Mouse (Mus musculus) neural tube, embryonic 12.5 days (tissue): ENCODE measurements around the gene Mmp17. TPM values are rescaled to one million over a fixed set of nuclear protein-coding genes. Genes with fewer than 3 reads are reported as not detected.

Experiments used
- ATAC-seq: fragments of 200-750 bp; cut with Nextera tagmentation; 2 replicates; pipeline ENCODE4 v1.8.0; 2017; ENCODE audit warnings: low read depth, mild to moderate bottlenecking, moderate TSS enrichment, moderate library complexity; ENCODE audit not compliant: low FRiP score
- H3K27ac ChIP-seq: fragments of 300-500 bp; sonication (generic); 2 replicates; pipeline ENCODE4 v1.5.1; 2016
- H3K27me3 ChIP-seq: fragments of 300-500 bp; sonication (generic); replicated peaks from 2 replicates; pipeline ENCODE4 v1.6.1; 2016; ENCODE audit warnings: mild to moderate bottlenecking
- H3K36me3 ChIP-seq: fragments of 300-500 bp; sonication (generic); 2 replicates; pipeline ENCODE4 v1.6.1; 2016; ENCODE audit warnings: mild to moderate bottlenecking
- H3K4me1 ChIP-seq: fragments of 300-500 bp; sonication (generic); 2 replicates; pipeline ENCODE4 v1.6.1; 2016
- H3K4me2 ChIP-seq: fragments of 300-500 bp; sonication (generic); replicated peaks from 2 replicates; pipeline ENCODE4 v1.6.1; 2016; ENCODE audit warnings: mild to moderate bottlenecking
- H3K4me3 ChIP-seq: fragments of 300-500 bp; sonication (generic); 2 replicates; pipeline ENCODE4 v1.5.1; 2016
- H3K9ac ChIP-seq: fragments of 300-500 bp; sonication (generic); 2 replicates; pipeline ENCODE4 v1.6.1; 2016; ENCODE audit warnings: mild to moderate bottlenecking
- H3K9me3 ChIP-seq: fragments of 300-500 bp; sonication (generic); 2 replicates; pipeline ENCODE4 v1.6.1; 2016; ENCODE audit warnings: mild to moderate bottlenecking
- WGBS: fragments of 180-500 bp; shearing (Covaris S2); methylation state at CpG from one replicate; pipeline ENCODE4 v1.1.7; 2016; 5-methylcytosine and 5-hydroxymethylcytosine counted together
- polyA plus RNA-seq: library from polyadenylated mRNA; unstranded; fragments of >200 nt; fragmentation: Nextera tagmentation; extraction: Ambion mirVana; gene quantifications from 2 replicates; pipeline ENCODE4 v1.2.1, GENCODE M21; 2016

The Mmp17 gene
- polyA plus RNA-seq, 1 experiment from 2014 or later = 6.7 TPM

DNA sequence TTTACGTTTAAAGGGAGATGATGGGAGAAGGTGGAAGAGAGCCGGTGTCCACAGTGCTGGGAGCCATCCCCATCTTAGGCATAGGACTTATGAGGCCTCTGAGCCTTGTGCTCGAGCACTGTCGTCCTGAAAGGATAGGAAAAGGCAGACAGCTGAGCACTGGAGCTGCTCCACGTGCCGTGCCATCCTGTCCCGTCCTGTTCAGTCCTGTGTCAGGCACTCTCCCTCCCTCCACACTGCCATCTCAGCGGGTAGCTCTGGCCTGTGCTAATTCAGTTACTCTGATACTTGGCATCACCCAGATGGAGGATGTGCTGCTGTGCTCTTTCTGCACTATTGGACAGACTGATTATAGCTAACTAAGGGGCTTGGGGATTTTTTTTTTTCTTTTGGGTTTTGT is 21.6 kb upstream of the Mmp17 start:
- Histone ChIP-seq H3K4me3 (no peak overlapping the region), H3K9ac (no peak overlapping the region), H3K4me1 (no peaks in the 10 kb centered on the region), H3K4me2 (no peak overlapping the region), H3K27me3 (no peaks in the 10 kb centered on the region), H3K9me3 (no peaks in the 10 kb centered on the region), H3K36me3 (peaks cover 81% of the 10 kb centered on the region), H3K27ac (no peak overlapping the region)
- ATAC-seq = no peak
- WGBS = 90% methylated on average over 8 of the region's 8 CpGs

DNA sequence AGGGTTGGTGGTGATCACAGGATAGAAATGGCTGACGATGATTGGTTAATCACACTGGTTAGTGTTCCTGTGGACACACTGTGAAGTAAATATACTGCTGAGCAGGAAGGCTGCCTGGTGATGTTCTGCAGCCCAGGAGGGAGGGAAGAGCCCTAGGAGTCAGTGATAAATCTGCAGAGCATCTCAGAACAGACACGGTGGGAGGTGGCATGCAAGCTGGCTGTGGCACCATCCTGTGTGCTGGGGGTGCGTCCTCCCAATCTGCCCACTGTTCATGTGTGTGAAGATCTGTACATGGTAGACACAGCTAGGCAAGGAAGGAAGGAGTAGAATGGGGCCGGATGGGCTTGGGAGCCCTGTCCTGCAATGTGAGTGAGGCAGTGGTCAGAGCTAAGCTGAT is 15.4 kb upstream of the Mmp17 start:
- no peak overlapping the region for H3K4me3 ChIP-seq
- no peak for ATAC-seq
- no peaks in the 10 kb centered on the region for H3K27me3 ChIP-seq
- no peaks in the 10 kb centered on the region for H3K9me3 ChIP-seq
- no peak overlapping the region for H3K4me2 ChIP-seq
- H3K4me1 ChIP-seq = no peaks in the 10 kb centered on the region
- H3K27ac ChIP-seq = no peak overlapping the region
- WGBS = 96% methylated on average over 4 of the region's 4 CpGs
- no peak overlapping the region for H3K9ac ChIP-seq
- H3K36me3 ChIP-seq = peaks cover 89% of the 10 kb centered on the region

GRCm38 (mm10) chr5:129578201-129578600 is 5.8 kb upstream of the Mmp17 start:
- H3K27ac ChIP-seq = no peak overlapping the region
- peaks cover 23% of the 10 kb centered on the region for H3K27me3 ChIP-seq
- no peaks in the 10 kb centered on the region for H3K9me3 ChIP-seq
- ATAC-seq = no peak
- 67% methylated on average over 12 of the region's 12 CpGs for WGBS
- H3K4me3 ChIP-seq = no peak overlapping the region
- H3K9ac ChIP-seq = no peak overlapping the region
- no peak overlapping the region for H3K4me2 ChIP-seq
- H3K36me3 ChIP-seq = no peaks in the 10 kb centered on the region
- H3K4me1 ChIP-seq = no peaks in the 10 kb centered on the region

- WGBS = 23% methylated on average over 6 of the region's 6 CpGs
- ATAC-seq = no peak
- Histone ChIP-seq H3K27me3 (peaks cover 26% of the 10 kb centered on the region), H3K9ac (no peak overlapping the region), H3K4me1 (peaks cover 11% of the 10 kb centered on the region), H3K4me3 (no peak overlapping the region), H3K4me2 (no peak overlapping the region), H3K9me3 (no peaks in the 10 kb centered on the region), H3K27ac (no peak overlapping the region), H3K36me3 (no peaks in the 10 kb centered on the region)
These were observed 3.9 kb upstream of the Mmp17 start for GRCm38 (mm10) chr5:129580046-129580445.

- WGBS = 86% methylated on average over 9 of the region's 9 CpGs
- ATAC-seq = no peak
- no peaks in the 10 kb centered on the region for H3K9me3 ChIP-seq
- no peak overlapping the region for H3K4me3 ChIP-seq
- no peaks in the 10 kb centered on the region for H3K36me3 ChIP-seq
- H3K27me3 ChIP-seq = peaks cover 32% of the 10 kb centered on the region
- no peak overlapping the region for H3K27ac ChIP-seq
- peaks cover 16% of the 10 kb centered on the region for H3K4me1 ChIP-seq
- no peak overlapping the region for H3K9ac ChIP-seq
- H3K4me2 ChIP-seq = no peak overlapping the region
These were observed 3.4 kb upstream of the Mmp17 start for GRCm38 (mm10) chr5:129580572-129580971.

GRCm38 (mm10) chr5:129581015-129581414 is 3.0 kb upstream of the Mmp17 start:
- Histone ChIP-seq H3K9me3 (no peaks in the 10 kb centered on the region), H3K9ac (no peak overlapping the region), H3K4me1 (peaks cover 20% of the 10 kb centered on the region), H3K4me3 (no peak overlapping the region), H3K27me3 (peaks cover 36% of the 10 kb centered on the region), H3K27ac (no peak overlapping the region), H3K4me2 (no peak overlapping the region), H3K36me3 (no peaks in the 10 kb centered on the region)
- 79% methylated on average over 7 of the region's 7 CpGs for WGBS
- no peak for ATAC-seq

DNA sequence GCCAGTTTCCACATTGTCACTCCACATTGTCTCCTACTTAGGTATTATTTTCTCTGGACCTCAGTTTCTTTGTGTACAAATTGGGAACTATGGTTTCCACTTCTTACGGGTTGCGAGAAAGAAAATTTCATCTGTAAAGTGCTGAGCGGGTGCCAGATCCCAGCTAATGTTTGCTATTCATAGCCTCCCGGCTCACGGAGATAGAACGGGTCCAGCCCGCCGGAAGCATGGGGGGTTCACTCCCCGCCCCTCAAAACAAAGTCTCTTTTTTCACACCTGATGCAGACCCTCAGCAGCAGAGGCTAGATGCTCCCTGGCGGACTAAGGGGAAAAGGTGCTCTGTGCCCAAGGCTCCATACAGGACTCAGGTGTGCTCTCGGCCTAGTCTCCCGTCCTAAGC is 638 bp upstream of the Mmp17 start:
- Histone ChIP-seq H3K4me2 (peak overlapping the region; percentile 97), H3K4me3 (peak overlapping the region; percentile 77), H3K9ac (no peak overlapping the region), H3K36me3 (no peaks in the 10 kb centered on the region), H3K27ac (no peak overlapping the region), H3K27me3 (peaks cover 40% of the 10 kb centered on the region), H3K9me3 (no peaks in the 10 kb centered on the region), H3K4me1 (peaks cover 30% of the 10 kb centered on the region)
- ATAC-seq = peak; percentile 19; the same call in 1 of the 2 replicates
- WGBS = 6% methylated on average over 11 of the region's 12 CpGs

DNA sequence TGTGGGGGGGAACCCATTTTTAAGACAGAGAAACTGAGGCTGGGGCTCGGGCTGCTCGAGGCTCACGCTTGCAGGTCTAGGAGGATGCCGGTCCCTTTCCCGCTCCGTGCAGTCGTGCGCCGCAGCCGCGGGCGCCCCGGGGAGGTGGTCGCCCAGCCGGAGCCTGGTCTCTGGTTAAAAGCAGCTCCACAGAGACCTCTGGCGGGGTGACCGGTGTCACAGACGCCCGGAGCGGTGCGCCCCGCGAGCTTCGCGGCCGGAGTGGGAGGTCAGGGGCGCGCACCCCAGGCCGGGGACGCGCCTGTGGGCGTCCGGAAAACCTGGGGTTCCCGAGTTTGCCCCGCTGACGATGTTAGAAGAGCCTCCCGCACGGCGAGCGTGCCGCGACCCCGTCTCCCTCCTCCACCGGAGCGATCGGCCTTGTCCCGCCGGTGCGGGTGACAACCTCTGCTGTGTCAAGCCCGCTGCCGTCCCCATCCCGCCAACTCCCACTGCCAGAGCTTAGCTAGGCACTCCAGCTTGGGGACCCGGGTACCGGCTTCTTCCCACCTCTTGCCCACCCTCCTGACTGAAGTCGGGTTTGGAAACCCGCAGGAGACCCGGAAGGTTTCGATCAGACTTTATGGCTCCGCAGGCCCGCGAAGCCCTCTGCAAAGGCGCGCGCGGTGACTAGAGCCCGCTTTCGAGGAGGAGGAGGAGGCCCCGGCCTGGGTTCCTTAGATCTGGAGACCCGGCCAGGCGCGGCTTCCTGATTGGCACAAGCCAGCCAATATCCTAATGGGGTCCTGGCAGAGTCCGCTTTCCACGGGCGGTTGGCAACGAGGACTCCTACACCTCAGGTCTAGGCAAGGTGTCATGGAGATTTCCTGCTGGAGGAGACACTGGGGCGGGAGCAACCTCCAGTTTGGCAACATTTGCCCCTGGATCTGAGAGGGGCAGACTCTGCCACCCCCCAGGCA is 893 bp downstream of the Mmp17 start:
- H3K4me2 ChIP-seq = peak overlapping the region; percentile 97
- peak; percentile 26 for ATAC-seq
- H3K27me3 ChIP-seq = peaks cover 40% of the 10 kb centered on the region
- H3K9ac ChIP-seq = peak overlapping the region; percentile 71
- peak overlapping the region; percentile 77 for H3K4me3 ChIP-seq
- no peak overlapping the region for H3K27ac ChIP-seq
- WGBS = under 1% methylated on average over 76 of the region's 76 CpGs
- H3K9me3 ChIP-seq = no peaks in the 10 kb centered on the region
- H3K4me1 ChIP-seq = peaks cover 30% of the 10 kb centered on the region
- no peaks in the 10 kb centered on the region for H3K36me3 ChIP-seq

DNA sequence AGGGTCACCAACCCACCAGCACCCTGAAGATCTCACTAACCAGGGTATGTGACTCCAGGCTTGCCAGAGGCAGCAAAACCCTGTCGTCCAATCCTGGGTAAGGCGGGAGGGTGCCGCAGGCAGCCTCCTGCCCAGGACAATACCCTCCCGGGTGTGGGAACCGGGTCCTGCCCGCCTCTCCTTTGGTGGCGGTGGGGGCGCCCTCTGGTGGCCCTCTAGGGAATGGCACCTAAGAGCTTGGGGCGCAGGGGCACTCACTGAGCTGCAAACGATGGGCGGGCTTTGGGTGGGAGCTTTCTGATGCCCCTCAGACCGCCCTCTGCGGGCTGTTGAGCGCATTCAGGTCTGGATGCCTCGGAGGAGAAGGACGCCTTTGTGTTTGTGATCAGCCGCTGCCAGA is 2.0 kb downstream of the Mmp17 start:
- H3K4me2 ChIP-seq = peak overlapping the region; percentile 97
- WGBS = 1% methylated on average over 17 of the region's 17 CpGs
- peaks cover 37% of the 10 kb centered on the region for H3K27me3 ChIP-seq
- H3K36me3 ChIP-seq = no peaks in the 10 kb centered on the region
- peak overlapping the region; percentile 77 for H3K4me3 ChIP-seq
- peak; percentile 56 for ATAC-seq
- H3K9ac ChIP-seq = peak overlapping the region; percentile 71
- no peak overlapping the region for H3K27ac ChIP-seq
- H3K4me1 ChIP-seq = peaks cover 35% of the 10 kb centered on the region
- no peaks in the 10 kb centered on the region for H3K9me3 ChIP-seq

DNA sequence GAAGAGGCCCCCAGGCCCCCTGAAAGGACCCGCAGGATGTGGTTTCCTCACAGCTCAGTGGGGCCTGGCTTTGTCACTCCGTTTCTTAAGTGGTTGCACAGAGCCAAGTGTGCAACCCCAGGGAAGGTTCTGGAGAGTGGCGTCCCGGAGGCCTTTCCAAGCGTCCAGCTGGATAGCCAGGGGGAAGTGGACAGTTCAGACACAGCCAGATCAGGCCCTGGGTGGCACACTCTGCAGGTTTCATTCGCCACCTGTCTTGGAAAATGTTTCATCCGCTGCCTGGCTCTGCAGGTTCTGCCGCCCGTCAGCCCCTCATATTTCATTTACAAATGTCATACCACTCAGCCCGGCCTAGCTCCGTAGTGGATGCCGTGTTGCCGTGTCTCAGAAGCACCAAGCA is 2.5 kb downstream of the Mmp17 start:
- peaks cover 39% of the 10 kb centered on the region for H3K4me1 ChIP-seq
- H3K9ac ChIP-seq = peak overlapping the region; percentile 49
- H3K27me3 ChIP-seq = peaks cover 35% of the 10 kb centered on the region
- H3K36me3 ChIP-seq = no peaks in the 10 kb centered on the region
- WGBS = 44% methylated on average over 13 of the region's 13 CpGs
- H3K9me3 ChIP-seq = no peaks in the 10 kb centered on the region
- no peak overlapping the region for H3K27ac ChIP-seq
- H3K4me3 ChIP-seq = peak overlapping the region; percentile 15; the same call in 1 of the 2 replicates
- peak overlapping the region; percentile 97 for H3K4me2 ChIP-seq
- no peak; the same call in 1 of the 2 replicates for ATAC-seq

GRCm38 (mm10) chr5:129590915-129591314 is 6.9 kb downstream of the Mmp17 start:
- Histone ChIP-seq H3K4me3 (no peak overlapping the region), H3K4me2 (peak overlapping the region; percentile 20; the same call in 1 of the 2 replicates), H3K27ac (no peak overlapping the region), H3K9ac (peak overlapping the region; percentile 26; the same call in 1 of the 2 replicates), H3K36me3 (peaks cover 4% of the 10 kb centered on the region; the same call in 1 of the 2 replicates), H3K4me1 (peaks cover 20% of the 10 kb centered on the region), H3K9me3 (no peaks in the 10 kb centered on the region), H3K27me3 (peaks cover 5% of the 10 kb centered on the region; the same call in 1 of the 2 replicates)
- peak; percentile 54 for ATAC-seq
- WGBS = 11% methylated on average over 11 of the region's 11 CpGs
